Mouse (Mus musculus) induced T-regulatory cell, adult 2 months (primary cell): ENCODE measurements around the gene Fibp.

Source experiments
- DNase-seq: peaks from one replicate; pipeline ENCODE4 v3.0.0-alpha.2; 2012; ENCODE audit warnings: low read depth

Gene Fibp

GRCm38 (mm10) chr19:5465037-5465436 is 4.6 kb downstream of the Fibp start:
- DNase-seq = no peak

GRCm38 (mm10) chr19:5466916-5467500 is 6.6 kb downstream of the Fibp start:
- DNase-seq = peak; percentile 42

GRCm38 (mm10) chr19:5468374-5468773 is 8.0 kb downstream of the Fibp start, which contains the start of gene Ctsw:
TSS of gene Ctsw (minus strand) at chr19:5468507.
- DNase-seq = peak; percentile 60

GRCm38 (mm10) chr19:5471846-5472245 is 11.4 kb downstream of the Fibp start:
- no peak for DNase-seq

GRCm38 (mm10) chr19:5472857-5473256 is 12.4 kb downstream of the Fibp start:
- peak; percentile 35 for DNase-seq

GRCm38 (mm10) chr19:5473720-5474119 is 13.3 kb downstream of the Fibp start, which contains the start of gene Efemp2:
TSS of gene Efemp2 (plus strand) at chr19:5473954.
- DNase-seq = peak; percentile 78

- peak; percentile 34 for DNase-seq
Measured at GRCm38 (mm10) chr19:5474281-5475068, 14.1 kb downstream of the Fibp start.

GRCm38 (mm10) chr19:5475069-5475714 is 14.8 kb downstream of the Fibp start:
- no peak for DNase-seq

- DNase-seq = no peak
Measured at GRCm38 (mm10) chr19:5477004-5477667, 16.7 kb downstream of the Fibp start.

- no peak for DNase-seq
Measured at GRCm38 (mm10) chr19:5477668-5478300, 17.4 kb downstream of the Fibp start.

- no peak for DNase-seq
Measured at GRCm38 (mm10) chr19:5480016-5480415, 19.6 kb downstream of the Fibp start.

GRCm38 (mm10) chr19:5481398-5481797 is 21.0 kb downstream of the Fibp start:
- no peak for DNase-seq

GRCm38 (mm10) chr19:5483386-5484359 is 23.3 kb downstream of the Fibp start:
- no peak for DNase-seq

- DNase-seq = no peak
Measured at GRCm38 (mm10) chr19:5484496-5484895, 24.1 kb downstream of the Fibp start.

GRCm38 (mm10) chr19:5485371-5485770 is 25.0 kb downstream of the Fibp start:
- no peak for DNase-seq

GRCm38 (mm10) chr19:5485821-5486220 is 25.4 kb downstream of the Fibp start:
- no peak for DNase-seq

- no peak for DNase-seq
Measured at GRCm38 (mm10) chr19:5486286-5486685, 25.9 kb downstream of the Fibp start.

GRCm38 (mm10) chr19:5486771-5487170 is 26.4 kb downstream of the Fibp start:
- no peak for DNase-seq

- peak; percentile 99 for DNase-seq
Measured at GRCm38 (mm10) chr19:5487768-5488550, 27.5 kb downstream of the Fibp start, which contains the start of gene Mus81. TSS of gene Mus81 (minus strand) at chr19:5488402.
